Mouse (Mus musculus) effector memory CD4-positive, alpha-beta T cell, adult 5 months (primary cell): ENCODE data around the gene Gm49661. TPM values are rescaled to one million over a fixed set of nuclear protein-coding genes. Genes with fewer than 3 reads are reported as not detected.

ENCODE experiments used
- polyA plus RNA-seq: library from polyadenylated mRNA; unstranded; fragments of 100-300 nt; shearing (Covaris generic); gene quantifications from one replicate; pipeline ENCODE4 v1.2.1, GENCODE M21; 2017

Gene Gm49661
- not detected for polyA plus RNA-seq

DNA sequence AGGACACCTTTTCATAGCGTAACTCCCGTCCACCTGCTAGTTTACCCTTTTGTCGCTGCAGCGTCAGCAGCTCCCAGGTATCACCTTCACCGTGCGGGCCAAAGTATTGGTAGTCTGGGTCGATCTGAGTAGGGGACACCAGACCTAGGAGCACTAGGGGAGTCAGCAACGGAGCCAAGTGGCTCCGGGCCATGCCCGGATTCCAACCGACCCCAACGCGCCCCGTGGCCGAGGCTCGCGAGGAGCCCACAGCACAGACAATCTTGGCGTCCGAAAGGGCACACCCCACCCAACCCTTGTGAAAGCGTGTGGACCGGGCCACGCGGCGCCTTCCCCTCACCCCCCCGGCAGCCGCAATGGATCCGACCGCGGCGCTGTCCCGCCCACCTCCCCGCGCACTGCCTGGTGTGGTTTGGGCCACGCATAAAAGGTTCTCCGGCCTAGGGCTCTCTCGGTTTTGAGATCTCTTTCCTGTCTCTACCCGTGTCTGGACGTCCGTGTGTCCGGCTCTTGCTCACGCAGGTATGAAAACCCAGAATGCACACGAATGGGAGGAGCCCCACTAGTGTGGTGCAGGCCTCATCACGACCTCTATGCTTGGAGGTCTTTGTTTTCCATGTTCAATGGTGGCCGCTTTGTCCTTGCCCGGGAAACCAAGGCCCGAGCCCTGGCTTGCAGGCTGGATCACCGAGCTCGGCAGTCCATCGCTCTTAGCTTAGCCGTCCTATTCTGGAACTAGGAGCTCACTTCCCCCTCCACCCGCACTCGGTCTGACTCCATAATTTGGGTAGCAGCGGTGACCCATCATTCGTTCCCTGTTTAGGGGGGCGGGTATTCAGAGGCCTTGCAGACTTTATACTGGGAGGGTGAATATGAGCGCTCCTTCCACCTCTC, at the start of gene Gm49661, which contains the start of the genes Prdx2 and Rnaseh2a:
TSS of gene Gm49661 (minus strand) at position 193 of the 894 bp plus-strand sequence.
TSS of gene Prdx2 (plus strand) at position 347 of the 894 bp plus-strand sequence.
TSS of gene Rnaseh2a (minus strand) at position 527 of the 894 bp plus-strand sequence.

GRCm38 (mm10) chr8:85014431-85014830, 45.2 kb upstream of the Gm49661 start, which contains the start of gene Best2:
Gene Best2, minus strand, starts transcription at chr8:85014531.

DNA sequence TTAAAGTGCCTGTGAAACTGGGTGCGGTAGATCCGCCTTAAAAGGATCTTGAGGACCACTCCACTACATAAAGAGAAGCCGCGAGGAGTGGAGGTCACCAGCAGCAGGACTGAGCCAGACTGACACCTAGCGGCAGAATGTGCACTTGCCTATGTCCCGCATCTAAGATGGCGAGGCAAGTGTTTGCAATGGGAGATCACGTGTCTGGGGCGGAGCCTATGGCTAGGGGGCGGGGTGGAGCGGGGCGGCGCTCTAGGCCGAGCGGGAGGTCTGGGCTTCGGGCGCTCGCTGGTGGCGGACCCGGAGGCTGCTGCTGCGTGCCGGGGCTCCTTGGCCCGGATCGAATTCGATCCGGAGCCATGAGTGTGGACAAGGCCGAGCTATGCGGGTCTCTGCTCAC, 21.1 kb upstream of the Gm49661 start, which contains the start of gene Hook2:
TSS of gene Hook2 (plus strand) at position 255 of the 400 bp plus-strand sequence.

DNA sequence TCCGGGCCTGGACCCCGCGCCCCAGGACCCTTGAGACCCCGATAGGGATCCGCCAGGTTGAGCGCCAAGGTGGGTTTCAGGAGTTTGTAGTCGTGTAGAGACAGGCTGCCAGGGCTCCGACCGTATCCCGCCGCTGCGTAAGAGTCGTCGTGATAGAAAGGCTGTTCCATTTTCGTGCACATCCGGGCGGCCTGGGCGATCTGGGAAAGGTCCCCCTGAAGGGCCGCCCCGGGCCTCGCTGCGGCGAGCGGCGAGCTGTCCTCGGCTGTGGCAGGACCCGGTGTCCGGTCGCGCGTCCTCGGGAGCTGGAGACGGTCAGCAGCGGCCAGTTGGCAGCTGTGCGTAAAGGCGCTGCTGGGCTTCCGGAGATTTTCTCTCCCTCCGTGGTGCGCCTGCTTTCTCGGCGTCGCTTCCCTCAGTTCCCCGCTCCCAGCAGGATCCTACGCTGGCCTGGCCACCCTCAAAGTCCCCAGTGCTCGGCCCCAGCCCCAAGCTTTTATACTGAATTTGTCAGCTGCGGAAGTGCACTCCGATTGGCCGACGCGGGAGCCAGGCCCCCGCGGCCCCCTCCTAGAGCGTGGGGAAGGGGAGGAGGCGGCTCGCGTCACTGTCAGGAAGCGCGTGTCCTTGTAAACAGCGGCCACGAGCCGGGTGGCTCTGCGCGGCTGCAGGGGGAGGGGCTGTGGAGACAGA, 9.2 kb upstream of the Gm49661 start, which contains the start of gene Junb:
TSS of gene Junb (minus strand) at position 471 of the 693 bp plus-strand sequence.

GRCm38 (mm10) chr8:84946528-84947240, 22.5 kb downstream of the Gm49661 start, which contains the start of gene Rtbdn:
Gene Rtbdn, plus strand, starts transcription at chr8:84946991.

GRCm38 (mm10) chr8:84936962-84937546, 32.2 kb downstream of the Gm49661 start, which contains the start of gene Mast1:
Gene Mast1, minus strand, starts transcription at chr8:84937359.

Other genes starting within 250 kb of the Gm49661 start
- gene G430095P16Rik, start 246.4 kb downstream of the Gm49661 start, polyA plus RNA-seq = 8.6 TPM
- gene Nfix, start 169.1 kb downstream of the Gm49661 start, polyA plus RNA-seq = 12.2 TPM
- 3.3 TPM for gene Dand5, start 146.6 kb downstream of the Gm49661 start, polyA plus RNA-seq
- 19.6 TPM for gene Gadd45gip1, start 137.9 kb downstream of the Gm49661 start, polyA plus RNA-seq
- gene Rad23a, start 128.8 kb downstream of the Gm49661 start, polyA plus RNA-seq = 113 TPM
- 547 TPM for gene Calr, start 122.5 kb downstream of the Gm49661 start, polyA plus RNA-seq
- 59.5 TPM for gene Farsa, start 112.4 kb downstream of the Gm49661 start, polyA plus RNA-seq
- 5.3 TPM for gene Syce2, start 97.3 kb downstream of the Gm49661 start, polyA plus RNA-seq
- gene Gcdh, start 75.5 kb downstream of the Gm49661 start, polyA plus RNA-seq = 22.4 TPM
- gene Klf1, start 67.5 kb downstream of the Gm49661 start, polyA plus RNA-seq = 0.57 TPM
- gene Dnase2a, start 60.9 kb downstream of the Gm49661 start, polyA plus RNA-seq = 5.6 TPM
- gene Mast1, start 32.1 kb downstream of the Gm49661 start, polyA plus RNA-seq = 0.24 TPM
- not detected for gene Rtbdn, start 22.4 kb downstream of the Gm49661 start, polyA plus RNA-seq
- gene Prdx2, start 154 bp upstream of the Gm49661 start, polyA plus RNA-seq = 110 TPM
- 59.4 TPM for gene Rnaseh2a, start 334 bp upstream of the Gm49661 start, polyA plus RNA-seq
- 7,373 TPM for gene Junb, start 9.3 kb upstream of the Gm49661 start, polyA plus RNA-seq
- gene Hook2, start 21.2 kb upstream of the Gm49661 start, polyA plus RNA-seq = 17.9 TPM
- not detected for gene Best2, start 45.1 kb upstream of the Gm49661 start, polyA plus RNA-seq
- 29.1 TPM for gene Asna1, start 55.8 kb upstream of the Gm49661 start, polyA plus RNA-seq
- gene Trir, start 57.4 kb upstream of the Gm49661 start, polyA plus RNA-seq = 198 TPM
- gene Tnpo2, start 67.5 kb upstream of the Gm49661 start, polyA plus RNA-seq = 25.2 TPM
- 6.5 TPM for gene Fbxw9, start 90.6 kb upstream of the Gm49661 start, polyA plus RNA-seq
- not detected for gene Gm5741, start 98.5 kb upstream of the Gm49661 start, polyA plus RNA-seq
- gene Dhps, start 102.3 kb upstream of the Gm49661 start, polyA plus RNA-seq = 89.1 TPM
- 134 TPM for gene Wdr83os, start 111.3 kb upstream of the Gm49661 start, polyA plus RNA-seq
- gene Wdr83, start 111.9 kb upstream of the Gm49661 start, polyA plus RNA-seq = 18.9 TPM
- 93.4 TPM for gene Man2b1, start 113.8 kb upstream of the Gm49661 start, polyA plus RNA-seq
- gene Zfp791, start 153.7 kb upstream of the Gm49661 start, polyA plus RNA-seq = not detected
- gene Cks1brt, start 182.5 kb upstream of the Gm49661 start, polyA plus RNA-seq = not detected